Mouse (Mus musculus) ES-E14 (cell line): ENCODE measurements around the gene Fignl1.

Experiments used
- HCFC1 ChIP-seq: IDR thresholded peaks from 2 replicates; pipeline ENCODE4 v1.6.1; 2012; ENCODE audit warnings: low read length, inconsistent platforms, borderline replicate concordance; ENCODE audit not compliant: insufficient read depth
- MAFK ChIP-seq: IDR thresholded peaks from 2 replicates; pipeline ENCODE4 v1.6.1; 2014; ENCODE audit warnings: mild to moderate bottlenecking, low read depth, low read length, inconsistent platforms; ENCODE audit not compliant: insufficient read depth
- ZC3H11A ChIP-seq: IDR thresholded peaks from 2 replicates; pipeline ENCODE4 v1.6.1; 2012; ENCODE audit warnings: low read depth, mild to moderate bottlenecking, inconsistent platforms, low read length, borderline replicate concordance
- ZNF384 ChIP-seq: IDR thresholded peaks from 2 replicates; pipeline ENCODE4 v1.6.1; 2012; ENCODE audit warnings: low read depth, low read length, inconsistent platforms

DNA sequence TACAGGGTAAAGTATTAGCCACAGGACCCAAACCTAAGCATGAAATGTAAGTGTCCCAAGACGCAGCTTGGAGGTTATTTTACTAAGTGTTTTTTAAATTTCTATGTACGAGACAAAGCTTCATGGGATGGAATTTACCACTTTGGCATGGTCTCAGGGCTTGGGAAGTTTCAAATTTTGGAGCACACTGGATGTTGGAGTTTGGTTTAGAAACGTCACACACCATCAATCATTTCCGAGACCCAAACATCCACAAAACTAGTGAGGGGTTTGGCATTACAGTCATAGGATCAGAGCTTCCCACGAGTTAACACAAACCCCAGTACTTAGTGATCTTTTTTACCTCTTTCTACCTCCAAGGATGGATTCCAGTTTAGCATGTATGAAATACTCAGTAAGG is 28.6 kb upstream of the Fignl1 start:
- TF ChIP-seq MAFK, result no peak
- no peak for TF ChIP-seq ZNF384
- TF ChIP-seq HCFC1, result no peak
- TF ChIP-seq ZC3H11A, result no peak
